Mouse (Mus musculus) layer of hippocampus, adult 2 months (tissue): ENCODE results near the gene Magea2. TPM values are rescaled to one million over a fixed set of nuclear protein-coding genes. Genes with fewer than 3 reads are reported as not detected.
"Not testable (repeated sequence)": the region's sequence is repeated elsewhere in the genome, so short reads cannot be mapped to it uniquely, and the experiment has no call there.

Source experiments
- DNase-seq, 2 experiments: peaks; one replicate each; pipeline ENCODE4 v3.0.0; 2022; ENCODE audit warnings: low spot score in 2 of 2
- H3K27ac ChIP-seq: fragments of 200-600 bp; 2 replicates; pipeline ENCODE4 v1.8.1; 2022
- H3K4me3 ChIP-seq: fragments of 200-600 bp; 2 replicates; pipeline ENCODE4 v1.8.1; 2022; ENCODE audit warnings: mild to moderate bottlenecking
- CTCF ChIP-seq: fragments of 200-600 bp; conservative IDR thresholded peaks from 2 replicates; pipeline ENCODE4 v1.8.1; 2022; ENCODE audit warnings: antibody characterized with exemption, mild to moderate bottlenecking, moderate library complexity
- long read RNA-seq, 2 experiments: library from polyadenylated mRNA; stranded (forward); transcript quantifications; one replicate each; pipeline ENCODE4 v2.0.0; 2021; ENCODE audit warnings: borderline mapping rate in 2 of 2
- total RNA-seq, 2 experiments: library from RNA; stranded (reverse); gene quantifications; 2 replicates each; pipeline ENCODE4 v1.2.3; 2021

The Magea2 gene
- total RNA-seq: not detected
- long read RNA-seq, experiment 1: 0 reads
- long read RNA-seq, experiment 2: 0 reads

DNA sequence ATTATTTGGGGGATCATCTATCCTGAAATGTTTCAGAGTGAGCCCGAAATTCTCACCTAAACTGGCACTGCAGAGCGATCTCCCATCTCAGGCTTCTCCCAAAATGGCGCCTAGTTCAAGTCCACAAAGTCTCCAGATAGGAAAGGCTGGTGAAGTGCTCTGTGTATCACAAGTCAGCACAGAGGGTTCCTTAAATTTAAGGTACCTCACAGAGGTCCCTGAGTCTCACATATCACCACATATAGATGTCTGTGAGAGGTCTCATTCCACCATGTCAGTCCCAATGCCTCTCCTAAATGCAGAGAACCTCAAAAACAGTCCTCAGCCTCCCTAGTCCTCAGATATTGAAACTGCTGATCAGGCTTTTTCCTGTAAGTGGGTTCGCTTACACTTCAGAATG lies at the start of gene Magea2:
Magea2 (minus strand) TSS at position 101 of the 400 bp plus-strand sequence.
- not testable (repeated sequence) for H3K4me3 ChIP-seq, DNase-seq, H3K27ac ChIP-seq

GRCm38 (mm10) chrX:155128312-155128711 lies 34.8 kb upstream of the Magea2 start, which contains the start of gene Cldn34b2:
Gene Cldn34b2, minus strand, starts transcription at chrX:155128412.
- H3K27ac ChIP-seq, DNase-seq: not testable (repeated sequence)

GRCm38 (mm10) chrX:155098024-155098423 lies 4.6 kb upstream of the Magea2 start:
- Histone ChIP-seq H3K4me3 (no peak overlapping the region), H3K27ac (no peak overlapping the region)
- DNase-seq: peak in 1 of 2 experiments; percentile 9
- peak; percentile 73 for TF ChIP-seq CTCF

More at GRCm38 (mm10) chrX:155128312-155128711, 34.8 kb upstream of the Magea2 start, which contains the start of gene Cldn34b2:
- not testable (repeated sequence) for H3K4me3 ChIP-seq

- not testable (repeated sequence) for H3K4me3 ChIP-seq, H3K27ac ChIP-seq, DNase-seq
These were observed 3.8 kb downstream of the Magea2 start, which contains the start of gene Magea1 for GRCm38 (mm10) chrX:155089693-155090092. Gene Magea1, minus strand, starts transcription at chrX:155089793.

DNA sequence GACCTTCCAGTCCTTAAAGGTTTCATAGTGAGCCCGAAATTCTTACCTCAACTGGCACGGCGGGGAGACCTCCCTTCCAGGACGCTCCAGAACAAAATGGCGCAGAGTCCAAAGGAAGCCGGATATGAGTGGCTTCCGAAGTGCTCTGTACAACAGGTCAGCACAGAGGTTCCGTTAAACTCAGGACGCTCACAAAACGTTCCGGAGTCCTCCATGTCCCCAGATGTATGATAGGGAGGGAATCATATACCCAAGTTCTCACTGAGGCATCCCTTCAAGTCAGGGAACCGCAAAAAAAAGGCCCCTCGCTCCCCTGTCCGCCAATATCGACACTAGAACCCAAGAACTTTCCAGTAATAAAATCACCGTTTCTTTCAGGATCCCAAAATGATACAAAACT lies 30.4 kb downstream of the Magea2 start, which contains the start of gene Magea5:
Magea5 (minus strand) TSS at position 101 of the 400 bp plus-strand sequence.
- DNase-seq, H3K4me3 ChIP-seq, H3K27ac ChIP-seq: not testable (repeated sequence)

DNA sequence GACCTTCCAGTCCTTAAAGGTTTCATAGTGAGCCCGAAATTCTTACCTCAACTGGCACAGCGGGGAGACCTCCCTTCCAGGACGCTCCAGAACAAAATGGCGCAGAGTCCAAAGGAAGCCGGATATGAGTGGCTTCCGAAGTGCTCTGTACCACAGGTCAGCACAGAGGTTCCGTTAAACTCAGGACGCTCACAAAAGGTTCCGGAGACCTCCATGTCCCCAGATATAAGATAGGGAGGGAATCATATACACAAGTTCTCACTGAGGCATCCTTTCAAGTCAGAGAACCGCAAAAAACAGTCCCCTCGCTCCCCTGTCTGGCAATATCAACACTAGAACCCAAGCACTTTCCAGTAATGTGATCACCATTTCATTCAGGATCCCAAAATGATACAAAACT lies 97.7 kb downstream of the Magea2 start, which contains the start of gene Magea8:
Magea8 (minus strand) TSS at position 101 of the 400 bp plus-strand sequence.
- DNase-seq, H3K27ac ChIP-seq, H3K4me3 ChIP-seq: not testable (repeated sequence)

Other genes starting within 250 kb of the Magea2 start
- gene Cldn34b1, start 203.4 kb downstream of the Magea2 start, total RNA-seq: not detected
- gene Magea6, start 157.7 kb downstream of the Magea2 start, total RNA-seq: not detected
- gene Magea3, start 144.2 kb downstream of the Magea2 start, total RNA-seq: not detected
- not detected for gene Magea8, start 97.8 kb downstream of the Magea2 start, total RNA-seq
- not detected for gene Magea5, start 30.5 kb downstream of the Magea2 start, total RNA-seq
- not detected for gene Magea1, start 3.9 kb downstream of the Magea2 start, total RNA-seq
- gene Cldn34b2, start 34.7 kb upstream of the Magea2 start, total RNA-seq: not detected
- 10 to 100 TPM; 59.7 to 63.0 TPM for gene Sat1, start 122.8 kb upstream of the Magea2 start, total RNA-seq
- gene Acot9, start 168.8 kb upstream of the Magea2 start, total RNA-seq: 10 to 100 TPM; 19.3 to 19.8 TPM
- 10 to 100 TPM; 15.2 to 20.7 TPM for gene Prdx4, start 247.1 kb upstream of the Magea2 start, total RNA-seq